Mouse (Mus musculus) layer of hippocampus, postnatal 10 days (tissue): Measurements from ENCODE around the gene Cfd. TPM values are rescaled to one million over a fixed set of nuclear protein-coding genes. Genes with fewer than 3 reads are reported as not detected.

Experiments used
- DNase-seq, 2 experiments: peaks; one replicate each; pipeline ENCODE4 v3.0.0; 2021; ENCODE audit warnings: low spot score in 2 of 2
- microRNA-seq, 2 experiments: library from miRNA; unstranded; fragments of <30 nt; microRNA quantifications; one replicate each; pipeline ENCODE4 v1.2.0; 2021
- total RNA-seq, 2 experiments: library from RNA; stranded (reverse); gene quantifications; 2 replicates each; pipeline ENCODE4 v1.2.3; 2021

Cfd gene
- total RNA-seq, 2 experiments from 2014 or later, result not detected

GRCm38 (mm10) chr10:79933145-79933679 is 42.6 kb downstream of the Cfd start:
- no peak for DNase-seq

GRCm38 (mm10) chr10:79933861-79934260 is 43.2 kb downstream of the Cfd start:
- DNase-seq, result no peak

GRCm38 (mm10) chr10:79934272-79934721 is 43.6 kb downstream of the Cfd start:
- DNase-seq, result peak; percentile 84 to 87

- DNase-seq, result no peak
Measured at GRCm38 (mm10) chr10:79934794-79935569, 44.3 kb downstream of the Cfd start.

GRCm38 (mm10) chr10:79936284-79936910 is 45.7 kb downstream of the Cfd start:
- no peak for DNase-seq

GRCm38 (mm10) chr10:79936911-79937441 is 46.3 kb downstream of the Cfd start:
- DNase-seq, result no peak

- DNase-seq, result no peak
Measured at GRCm38 (mm10) chr10:79937775-79938526, 47.3 kb downstream of the Cfd start.

GRCm38 (mm10) chr10:79940749-79941148 is 50.1 kb downstream of the Cfd start:
- no peak for DNase-seq

Small RNA genes within 50 kb of the gene (microRNA-seq; reads per million reads assigned to microRNA genes)
- 0 to 0.39 reads per million in 2 experiments for gene Mir6910

Other genes with a start within 250 kb of the Cfd start
- gene Odf3l2, start 245.1 kb upstream of the Cfd start, total RNA-seq, result under 1 TPM; 0.39 to 0.62 TPM
- gene Madcam1, start 226.3 kb upstream of the Cfd start, total RNA-seq, result under 1 TPM in 1 of 2 experiments, not detected in 1; 0.32 TPM
- gene Tpgs1, start 221.5 kb upstream of the Cfd start, total RNA-seq, result 10 to 100 TPM; 68.5 to 80.9 TPM
- gene Cdc34, start 208.7 kb upstream of the Cfd start, total RNA-seq, result 10 to 100 TPM; 54.8 to 56.2 TPM
- 1 to 10 TPM; 1.6 to 1.8 TPM for gene Gzmm, start 201.8 kb upstream of the Cfd start, total RNA-seq
- gene Bsg, start 186.4 kb upstream of the Cfd start, total RNA-seq, result 100 to 1,000 TPM; 692 to 694 TPM
- 10 to 100 TPM; 82.8 to 84.2 TPM for gene Hcn2, start 174.2 kb upstream of the Cfd start, total RNA-seq
- gene Polrmt, start 144.3 kb upstream of the Cfd start, total RNA-seq, result 10 to 100 TPM; 36.1 to 44.7 TPM
- 1 to 10 TPM; 1.2 to 1.7 TPM for gene Fgf22, start 135.8 kb upstream of the Cfd start, total RNA-seq
- gene Rnf126, start 123.9 kb upstream of the Cfd start, total RNA-seq, result 10 to 100 TPM; 90.8 to 97.7 TPM
- gene Fstl3, start 113.6 kb upstream of the Cfd start, total RNA-seq, result 1 to 10 TPM; 1.3 to 1.5 TPM
- gene Prss57, start 99.9 kb upstream of the Cfd start, total RNA-seq, result under 1 TPM; 0.21 to 0.31 TPM
- 100 to 1,000 TPM; 392 to 395 TPM for gene Palm, start 97.3 kb upstream of the Cfd start, total RNA-seq
- under 1 TPM; 0.33 to 0.78 TPM for gene Misp, start 69.9 kb upstream of the Cfd start, total RNA-seq
- gene Ptbp1, start 36.4 kb upstream of the Cfd start, total RNA-seq, result 10 to 100 TPM; 63.8 to 66.5 TPM
- 1 to 10 TPM; 3.6 to 3.7 TPM for gene Prtn3, start 16.4 kb upstream of the Cfd start, total RNA-seq
- gene Plppr3, start 16.2 kb upstream of the Cfd start, total RNA-seq, result 100 to 1,000 TPM; 113 TPM
- gene Elane, start 4.6 kb upstream of the Cfd start, total RNA-seq, result not detected
- gene Med16, start 18.1 kb downstream of the Cfd start, total RNA-seq, result 10 to 100 TPM; 55.7 to 56.2 TPM
- gene Gm26602, start 20.0 kb downstream of the Cfd start, total RNA-seq, result not detected
- 1 to 10 TPM; 7.5 TPM for gene Kiss1r, start 26.1 kb downstream of the Cfd start, total RNA-seq
- gene R3hdm4, start 30.4 kb downstream of the Cfd start, total RNA-seq, result 100 to 1,000 TPM; 380 to 386 TPM
- 1 to 10 TPM; 5.5 to 8.4 TPM for gene Arid3a, start 36.2 kb downstream of the Cfd start, total RNA-seq
- gene Wdr18, start 69.3 kb downstream of the Cfd start, total RNA-seq, result 10 to 100 TPM; 41.8 to 46.5 TPM
- gene Grin3b, start 79.9 kb downstream of the Cfd start, total RNA-seq, result under 1 TPM; 0.13 to 0.27 TPM
- 100 to 1,000 TPM; 137 to 139 TPM for gene Tmem259, start 93.5 kb downstream of the Cfd start, total RNA-seq
- 10 to 100 TPM in 1 of 2 experiments, 1 to 10 TPM in 1; 8.2 to 10.3 TPM for gene Cnn2, start 97.7 kb downstream of the Cfd start, total RNA-seq
- 10 to 100 TPM in 1 of 2 experiments, 1 to 10 TPM in 1; 9.3 to 10.3 TPM for gene Abca7, start 105.6 kb downstream of the Cfd start, total RNA-seq
- 1 to 10 TPM; 3.3 to 3.8 TPM for gene Arhgap45, start 125.8 kb downstream of the Cfd start, total RNA-seq
- 10 to 100 TPM; 66.9 to 76.7 TPM for gene Polr2e, start 148.9 kb downstream of the Cfd start, total RNA-seq
- gene Gpx4, start 156.3 kb downstream of the Cfd start, total RNA-seq, result 100 to 1,000 TPM; 408 to 448 TPM
- 10 to 100 TPM; 19.7 to 23.9 TPM for gene Sbno2, start 214.7 kb downstream of the Cfd start, total RNA-seq
- 10 to 100 TPM; 77.1 to 88.3 TPM for gene Stk11, start 224.9 kb downstream of the Cfd start, total RNA-seq
- gene Atp5d, start 247.8 kb downstream of the Cfd start, total RNA-seq, result 100 to 1,000 TPM; 385 to 392 TPM
- gene Cbarp, start 250.0 kb downstream of the Cfd start, total RNA-seq, result 100 to 1,000 TPM; 360 to 374 TPM